Mouse (Mus musculus) hindbrain, postnatal 0 days (tissue): ENCODE measurements at regions not wholly inside any gene's neighbourhood (a gene's known extent, or its start where the extent isn't known, plus 50 kb on each side); places are given as distances from the start of the nearest gene placed in this dataset.

Experiments used
- ATAC-seq: fragments of 200-750 bp; cut with Nextera tagmentation; 2 replicates; pipeline ENCODE4 v1.8.0; 2017; ENCODE audit warnings: mild to moderate bottlenecking, moderate TSS enrichment, moderate library complexity
- DNase-seq: peaks from one replicate; pipeline ENCODE4 v3.0.0-alpha.2; 2015; ENCODE audit warnings: low spot score
- H3K27ac ChIP-seq: fragments of 300-500 bp; sonication (generic); 2 replicates; pipeline ENCODE4 v1.5.1; 2014; ENCODE audit warnings: mild to moderate bottlenecking
- H3K27me3 ChIP-seq: fragments of 300-500 bp; sonication (generic); 2 replicates; pipeline ENCODE4 v1.6.1; 2014; ENCODE audit warnings: low read length, mixed read lengths; ENCODE audit not compliant: insufficient read depth
- H3K36me3 ChIP-seq: fragments of 300-500 bp; sonication (generic); 2 replicates; pipeline ENCODE4 v1.6.1; 2014; ENCODE audit warnings: low read length, mixed read lengths; ENCODE audit not compliant: insufficient read depth
- H3K4me1 ChIP-seq: fragments of 300-500 bp; sonication (generic); 2 replicates; pipeline ENCODE4 v1.6.1; 2014; ENCODE audit warnings: antibody characterized with exemption, low read length, mixed read lengths; ENCODE audit not compliant: insufficient read depth
- H3K4me2 ChIP-seq: fragments of 300-500 bp; sonication (generic); 2 replicates; pipeline ENCODE4 v1.6.1; 2014; ENCODE audit warnings: low read depth, mild to moderate bottlenecking, low read length, moderate library complexity, mixed read lengths
- H3K4me3 ChIP-seq: fragments of 300-500 bp; sonication (generic); 2 replicates; pipeline ENCODE4 v1.5.1; 2014; ENCODE audit warnings: low read length
- H3K9ac ChIP-seq: fragments of 300-500 bp; sonication (generic); replicated peaks from 2 replicates; pipeline ENCODE4 v1.6.1; 2014; ENCODE audit warnings: mild to moderate bottlenecking, low read length, moderate library complexity, mixed read lengths
- H3K9me3 ChIP-seq: fragments of 300-500 bp; sonication (generic); 2 replicates; pipeline ENCODE4 v1.6.1; 2016; ENCODE audit warnings: low read length, mixed read lengths
- CTCF ChIP-seq: IDR thresholded peaks from 2 replicates; pipeline ENCODE4 v1.5.1; 2016; ENCODE audit warnings: antibody characterized with exemption, control low read depth, low read depth
- WGBS: fragments of 180-500 bp; shearing (Covaris S2); extraction: QIAGEN DNeasy Blood & Tissue Kit; methylation state at CpG from one replicate; pipeline ENCODE4 v1.1.7; 2014; 5-methylcytosine and 5-hydroxymethylcytosine counted together

- 75% methylated on average over 8 of the region's 8 CpGs for WGBS
Observed at GRCm38 (mm10) chr7:71406283-71406682, 55.0 kb upstream of the Gm10295 start.

More at GRCm38 (mm10) chr7:71406283-71406682, 55.0 kb upstream of the Gm10295 start:
- H3K36me3 ChIP-seq = no peaks in the 10 kb centered on the region
- no peak for DNase-seq
- no peaks in the 10 kb centered on the region for H3K9me3 ChIP-seq
- TF ChIP-seq CTCF = no peak
- no peaks in the 10 kb centered on the region for H3K27me3 ChIP-seq
- no peak overlapping the region for H3K9ac ChIP-seq
- peaks cover under 1% of the 10 kb centered on the region; the same call in 1 of the 2 replicates for H3K4me1 ChIP-seq
- no peak overlapping the region for H3K4me3 ChIP-seq
- ATAC-seq = no peak
- no peak overlapping the region for H3K27ac ChIP-seq
- no peak overlapping the region for H3K4me2 ChIP-seq
